ENCODE assay signal across 8 mouse cellular contexts in genomic region chr15:89180571-89181229, GRCm38 (mm10). TPM values are rescaled to one million over a fixed set of nuclear protein-coding genes. Genes with fewer than 3 reads are reported as not detected.
DNase-seq lines count a peak whose midpoint lies in the region; ATAC-seq and TF ChIP-seq lines count a peak whose summit lies in the region.

Gene Plxnb2 (minus strand): TSS chr15:89180788.

- no peaks in the 10 kb centered on the region for H3K9me3 ChIP-seq in lung, embryonic 16.5 days (ENCODE audit: control insufficient read depth, low read length)

- no peaks in the 10 kb centered on the region for H3K36me3 ChIP-seq in lung, embryonic 16.5 days (ENCODE audit: control insufficient read depth, insufficient read depth, low read length)

- H3K27ac ChIP-seq in lung, embryonic 16.5 days (ENCODE audit: low read length) = peak within 1 kb of the TSS; percentile 95

- peaks cover 47% of the 10 kb centered on the region for H3K4me1 ChIP-seq in lung, embryonic 16.5 days (replicated peaks; ENCODE audit: control insufficient read depth, insufficient read depth, low read length)

- no peaks in the 10 kb centered on the region for H3K27me3 ChIP-seq in Patski
- H3K27me3 ChIP-seq in lung, embryonic 16.5 days (ENCODE audit: control insufficient read depth, insufficient read depth, low read depth, low read length) = no peaks in the 10 kb centered on the region

- no peak for TF ChIP-seq CTCF in Patski (IDR thresholded peaks at IDR 0.05)

- peak within 1 kb of the TSS; percentile 91 for H3K9ac ChIP-seq in lung, embryonic 16.5 days (ENCODE audit: low read length)

- under 1% methylated on average over 55 of the region's 72 CpGs for WGBS in lung, embryonic 16.5 days

- no peak for DNase-seq in Patski (ENCODE audit: low read depth, low spot score)
- peak; percentile 74 for DNase-seq in cerebellum, adult 8-10 months
- peak; percentile 47 to 72 for DNase-seq in frontal cortex, adult 2 months (ENCODE audit: extremely low spot score in 1 of 2, low spot score in 1 of 2)
- peak; percentile 84 for DNase-seq in layer of hippocampus, adult 9-11 months
- peak; percentile 68 for DNase-seq in ovary, postnatal 14 days (ENCODE audit: low spot score)

- H3K4me2 ChIP-seq in lung, embryonic 16.5 days (ENCODE audit: low read depth, low read length) = peak within 1 kb of the TSS; percentile 63

- H3K4me3 ChIP-seq in lung, embryonic 16.5 days (ENCODE audit: low read length) = peak within 1 kb of the TSS; percentile 79

- POLR2A ChIA-PET in Patski (lab: Charles Lee) = interaction anchor here (1.1 to 2.8 kb wide), 3 partner anchors 12 to 98 kb away, joined by 3 to 14 read pairs (median 14); no protein-coding TSS in a partner anchor

- CTCF ChIA-PET in Patski (lab: Charles Lee) = interaction anchor here (1.9 to 3.8 kb wide), 2 partner anchors 13 to 15 kb away, joined by 7 to 15 read pairs; partner anchors contain the start of gene Dennd6b

- in situ Hi-C loops in Patski (cut with MboI; ENCODE audit: low pct_unique_long_range_greater_than_20kb) = no loop called here

- ATAC-seq in Patski = peak; percentile 61
- peak; percentile 20 to 22; a peak in 2 of 4 replicates for ATAC-seq in hematopoietic stem cell, adult 5-6 weeks (replicated peaks in 1 of 2; ENCODE audit: insufficient read depth in 1 of 2, low FRiP score in 2 of 2, low TSS enrichment in 1 of 2, low read depth in 1 of 2, poor library complexity in 2 of 2, severe bottlenecking in 2 of 2)
- peak; percentile 89 for ATAC-seq in lung, embryonic 16.5 days (ENCODE audit: low read depth)
- ATAC-seq in activated CD4-positive, CD25-positive, alpha-beta regulatory T cell, adult 4 months = no peak

RNA-seq across cellular contexts. Expression of gene Plxnb2, which starts in this region (rescaled TPM):
- 444 TPM for polyA plus RNA-seq in Patski (2021)
- polyA plus RNA-seq in frontal cortex, adult 2 months (2012; rRNA removed) = 65.8 and 72.5 TPM in 2 replicates
- 13.9 and 23.7 TPM in 2 replicates for total RNA-seq in hematopoietic stem cell, adult 5-6 weeks (2017)
- polyA plus RNA-seq in lung, embryonic 16.5 days (2015; fragmentation: Nextera tagmentation; extraction: Ambion mirVana) = 134 and 139 TPM in 2 replicates
- polyA plus RNA-seq in activated CD4-positive, CD25-positive, alpha-beta regulatory T cell, adult 4 months (2017; shearing (Covaris generic)) = 1 to 10 TPM; 1.0 to 2.1 TPM

Comparison
In these comparisons a context has a peak if more than half of its experiments do, and no peak if none do; other contexts are left out.
1. RNA of gene Plxnb2 (polyA plus RNA-seq): 444 TPM in Patski (single experiment), 134 to 139 TPM in lung, embryonic 16.5 days and 65.8 to 72.5 TPM in frontal cortex, adult 2 months; 1.0 to 2.1 TPM in activated CD4-positive, CD25-positive, alpha-beta regulatory T cell, adult 4 months; every median in the first group is over 10 times any median in the second.